Mouse (Mus musculus): Measurements from ENCODE around the gene Rbfox3. TPM values are rescaled to one million over a fixed set of nuclear protein-coding genes. Genes with fewer than 3 reads are reported as not detected.

Gene Rbfox3
- polyA plus RNA-seq, 1 experiment: not detected

- WGBS: 67% methylated on average over 7 of the region's 7 CpGs
- no peak overlapping the region for H3K27ac ChIP-seq (ENCODE audit: control insufficient read depth, insufficient read depth, low read depth, low read length, poor library complexity)
- TF ChIP-seq CTCF (IDR thresholded peaks at IDR 0.05; ENCODE audit: control insufficient read depth, insufficient read depth, low read length) (no peak), POLR2A (IDR thresholded peaks at IDR 0.05; ENCODE audit: borderline replicate concordance, control insufficient read depth, low read depth, low read length) (no peak)
- no peak overlapping the region for H3K4me3 ChIP-seq (replicated peaks; ENCODE audit: control insufficient read depth, low read depth, low read length)
- no peaks in the 10 kb centered on the region for H3K4me1 ChIP-seq (ENCODE audit: control insufficient read depth, insufficient read depth, low read length)
Measured at GRCm38 (mm10) chr11:118542906-118543305, 368.5 kb downstream of the Rbfox3 start.

- 51% methylated on average over 12 of the region's 12 CpGs for WGBS
- TF ChIP-seq POLR2A (IDR thresholded peaks at IDR 0.05; ENCODE audit: borderline replicate concordance, control insufficient read depth, low read depth, low read length): no peak
- TF ChIP-seq CTCF (IDR thresholded peaks at IDR 0.05; ENCODE audit: control insufficient read depth, insufficient read depth, low read length): no peak
- H3K4me1 ChIP-seq (ENCODE audit: control insufficient read depth, insufficient read depth, low read length): no peaks in the 10 kb centered on the region
- H3K27ac ChIP-seq (ENCODE audit: control insufficient read depth, insufficient read depth, low read depth, low read length, poor library complexity): no peak overlapping the region
- no peak overlapping the region for H3K4me3 ChIP-seq (replicated peaks; ENCODE audit: control insufficient read depth, low read depth, low read length)
Measured at GRCm38 (mm10) chr11:118540411-118541026, 370.9 kb downstream of the Rbfox3 start.

- TF ChIP-seq POLR2A (IDR thresholded peaks at IDR 0.05; ENCODE audit: borderline replicate concordance, control insufficient read depth, low read depth, low read length): no peak
- TF ChIP-seq CTCF (IDR thresholded peaks at IDR 0.05; ENCODE audit: control insufficient read depth, insufficient read depth, low read length): no peak
- WGBS: 80% methylated on average over 11 of the region's 11 CpGs
- H3K27ac ChIP-seq (ENCODE audit: control insufficient read depth, insufficient read depth, low read depth, low read length, poor library complexity): no peak overlapping the region
- no peak overlapping the region for H3K4me3 ChIP-seq (replicated peaks; ENCODE audit: control insufficient read depth, low read depth, low read length)
- H3K4me1 ChIP-seq (ENCODE audit: control insufficient read depth, insufficient read depth, low read length): no peaks in the 10 kb centered on the region
Measured at GRCm38 (mm10) chr11:118538008-118538407, 373.4 kb downstream of the Rbfox3 start.

GRCm38 (mm10) chr11:118534382-118535092 lies 376.9 kb downstream of the Rbfox3 start:
- H3K27ac ChIP-seq (ENCODE audit: control insufficient read depth, insufficient read depth, low read depth, low read length, poor library complexity): no peak overlapping the region
- TF ChIP-seq POLR2A (IDR thresholded peaks at IDR 0.05; ENCODE audit: borderline replicate concordance, control insufficient read depth, low read depth, low read length) (no peak), CTCF (IDR thresholded peaks at IDR 0.05; ENCODE audit: control insufficient read depth, insufficient read depth, low read length) (peak; percentile 40; the same call in 1 of the 2 replicates)
- 39% methylated on average over 18 of the region's 18 CpGs for WGBS

GRCm38 (mm10) chr11:118530313-118530712 lies 381.1 kb downstream of the Rbfox3 start:
- H3K27ac ChIP-seq (ENCODE audit: control insufficient read depth, insufficient read depth, low read depth, low read length, poor library complexity): no peak overlapping the region
- H3K4me1 ChIP-seq (ENCODE audit: control insufficient read depth, insufficient read depth, low read length): no peaks in the 10 kb centered on the region
- 85% methylated on average over 8 of the region's 8 CpGs for WGBS
- TF ChIP-seq CTCF (IDR thresholded peaks at IDR 0.05; ENCODE audit: control insufficient read depth, insufficient read depth, low read length) (no peak), POLR2A (IDR thresholded peaks at IDR 0.05; ENCODE audit: borderline replicate concordance, control insufficient read depth, low read depth, low read length) (no peak)
- no peak overlapping the region for H3K4me3 ChIP-seq (replicated peaks; ENCODE audit: control insufficient read depth, low read depth, low read length)

More at GRCm38 (mm10) chr11:118534382-118535092, 376.9 kb downstream of the Rbfox3 start:
- H3K4me1 ChIP-seq (ENCODE audit: control insufficient read depth, insufficient read depth, low read length): no peaks in the 10 kb centered on the region
- no peak overlapping the region for H3K4me3 ChIP-seq (replicated peaks; ENCODE audit: control insufficient read depth, low read depth, low read length)

- no peak overlapping the region for H3K27ac ChIP-seq (ENCODE audit: control insufficient read depth, insufficient read depth, low read depth, low read length, poor library complexity)
- no peak for TF ChIP-seq POLR2A (IDR thresholded peaks at IDR 0.05; ENCODE audit: borderline replicate concordance, control insufficient read depth, low read depth, low read length)
- TF ChIP-seq CTCF (IDR thresholded peaks at IDR 0.05; ENCODE audit: control insufficient read depth, insufficient read depth, low read length): no peak
- 84% methylated on average over 9 of the region's 9 CpGs for WGBS
- H3K4me3 ChIP-seq (replicated peaks; ENCODE audit: control insufficient read depth, low read depth, low read length): no peak overlapping the region
- H3K4me1 ChIP-seq (ENCODE audit: control insufficient read depth, insufficient read depth, low read length): no peaks in the 10 kb centered on the region
Measured at GRCm38 (mm10) chr11:118528761-118529160, 382.6 kb downstream of the Rbfox3 start.

GRCm38 (mm10) chr11:118525059-118525458 lies 386.3 kb downstream of the Rbfox3 start:
- Histone ChIP-seq H3K4me1 (ENCODE audit: control insufficient read depth, insufficient read depth, low read length) (no peaks in the 10 kb centered on the region), H3K27ac (ENCODE audit: control insufficient read depth, insufficient read depth, low read depth, low read length, poor library complexity) (no peak overlapping the region), H3K4me3 (replicated peaks; ENCODE audit: control insufficient read depth, low read depth, low read length) (no peak overlapping the region)
- WGBS: 73% methylated on average over 11 of the region's 11 CpGs
- TF ChIP-seq POLR2A (IDR thresholded peaks at IDR 0.05; ENCODE audit: borderline replicate concordance, control insufficient read depth, low read depth, low read length) (no peak), CTCF (IDR thresholded peaks at IDR 0.05; ENCODE audit: control insufficient read depth, insufficient read depth, low read length) (no peak)

GRCm38 (mm10) chr11:118523496-118524145 lies 387.8 kb downstream of the Rbfox3 start:
- 72% methylated on average over 4 of the region's 4 CpGs for WGBS
- no peaks in the 10 kb centered on the region for H3K4me1 ChIP-seq (ENCODE audit: control insufficient read depth, insufficient read depth, low read length)
- H3K4me3 ChIP-seq (replicated peaks; ENCODE audit: control insufficient read depth, low read depth, low read length): no peak overlapping the region
- TF ChIP-seq CTCF (IDR thresholded peaks at IDR 0.05; ENCODE audit: control insufficient read depth, insufficient read depth, low read length): no peak
- no peak for TF ChIP-seq POLR2A (IDR thresholded peaks at IDR 0.05; ENCODE audit: borderline replicate concordance, control insufficient read depth, low read depth, low read length)
- H3K27ac ChIP-seq (ENCODE audit: control insufficient read depth, insufficient read depth, low read depth, low read length, poor library complexity): no peak overlapping the region
